Mouse (Mus musculus): ENCODE results near the gene Cmtm8. TPM values are rescaled to one million over a fixed set of nuclear protein-coding genes. Genes with fewer than 3 reads are reported as not detected.
A peak's percentile ranks its signal among the peaks of the same experiment; 100 is the strongest.

Gene Cmtm8
- polyA plus RNA-seq, 1 experiment from 2014 or later, result 66.5 TPM

GRCm38 (mm10) chr9:114776361-114776760 is 67.6 kb downstream of the Cmtm8 start:
- no peak overlapping the region for H3K9ac ChIP-seq (ENCODE audit: low read length)
- TF ChIP-seq EP300 (optimal IDR thresholded peaks at IDR 0.05) (no peak), CTCF (IDR thresholded peaks at IDR 0.05; ENCODE audit: low read depth) (no peak)
- 89% methylated on average over 3 of the region's 3 CpGs for WGBS
- H3K4me1 ChIP-seq (replicated peaks; ENCODE audit: control insufficient read depth, insufficient read depth), result no peaks in the 10 kb centered on the region; the same call in 1 of the 2 replicates
- H3K4me2 ChIP-seq (replicated peaks; ENCODE audit: low read depth), result no peak overlapping the region
- H3K36me3 ChIP-seq (ENCODE audit: control insufficient read depth, insufficient read depth, low read length), result no peaks in the 10 kb centered on the region
- DNase-seq (ENCODE audit: low spot score) (no peak), ATAC-seq (ENCODE audit: low FRiP score, low TSS enrichment) (no peak)
- H3K27me3 ChIP-seq (ENCODE audit: control insufficient read depth, insufficient read depth, low read length), result no peaks in the 10 kb centered on the region
- no peak overlapping the region for H3K27ac ChIP-seq (replicated peaks)
- no peak overlapping the region for H3K4me3 ChIP-seq (ENCODE audit: low read depth, low read length)
- H3K9me3 ChIP-seq (ENCODE audit: control insufficient read depth, low read length), result no peaks in the 10 kb centered on the region

DNA sequence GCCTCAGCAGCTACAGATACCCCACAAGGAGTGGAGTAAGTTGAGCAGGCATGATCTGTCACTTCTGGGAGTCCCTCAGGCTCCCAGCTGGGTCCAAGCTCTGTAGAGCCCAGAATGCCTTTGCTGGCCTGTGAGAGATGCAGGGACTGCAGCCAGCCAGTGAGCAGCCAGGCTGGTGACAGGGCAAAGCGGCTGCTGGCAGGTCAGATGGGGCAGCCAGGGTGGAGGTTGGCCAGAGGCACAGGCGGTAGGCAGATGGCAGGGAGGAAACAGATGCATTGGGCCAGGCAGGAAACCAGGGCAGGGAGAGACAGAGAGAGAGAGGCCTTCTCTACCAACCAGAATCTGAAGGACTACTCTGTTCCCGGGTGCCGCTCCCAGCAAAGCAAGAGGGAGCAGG is 68.7 kb downstream of the Cmtm8 start:
- Histone ChIP-seq H3K27ac (replicated peaks) (no peak overlapping the region), H3K9ac (ENCODE audit: low read length) (peak overlapping the region; percentile 13), H3K4me1 (replicated peaks; ENCODE audit: control insufficient read depth, insufficient read depth) (no peaks in the 10 kb centered on the region; the same call in 1 of the 2 replicates), H3K4me3 (ENCODE audit: low read depth, low read length) (no peak overlapping the region), H3K4me2 (replicated peaks; ENCODE audit: low read depth) (no peak overlapping the region), H3K27me3 (ENCODE audit: control insufficient read depth, insufficient read depth, low read length) (no peaks in the 10 kb centered on the region), H3K36me3 (ENCODE audit: control insufficient read depth, insufficient read depth, low read length) (no peaks in the 10 kb centered on the region), H3K9me3 (ENCODE audit: control insufficient read depth, low read length) (no peaks in the 10 kb centered on the region)
- no peak for ATAC-seq (ENCODE audit: low FRiP score, low TSS enrichment)
- no peak for DNase-seq (ENCODE audit: low spot score)
- no peak for TF ChIP-seq EP300 (optimal IDR thresholded peaks at IDR 0.05)
- no peak for TF ChIP-seq CTCF (IDR thresholded peaks at IDR 0.05; ENCODE audit: low read depth)
- WGBS, result 55% methylated on average over 4 of the region's 4 CpGs

DNA sequence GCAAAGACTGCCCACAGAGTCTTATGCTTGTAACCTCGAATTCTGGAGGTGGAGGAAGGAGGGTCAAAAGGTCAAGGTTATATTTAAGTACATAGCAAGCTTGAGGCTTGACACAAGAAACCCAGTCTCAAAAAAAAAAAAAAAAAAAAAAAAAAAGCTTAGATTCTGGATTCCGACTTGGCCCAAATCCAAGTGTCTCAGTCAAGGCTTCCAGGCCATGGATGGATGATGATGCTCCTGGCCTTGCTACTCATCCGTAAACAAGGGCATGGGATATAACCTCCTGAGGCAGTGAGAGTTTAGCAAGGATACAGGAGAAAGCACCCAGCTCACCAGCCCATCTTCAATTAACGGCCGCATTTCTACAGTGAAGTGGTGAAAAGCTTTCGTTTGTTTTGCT is 69.3 kb downstream of the Cmtm8 start:
- Histone ChIP-seq H3K4me2 (replicated peaks; ENCODE audit: low read depth) (no peak overlapping the region), H3K9me3 (ENCODE audit: control insufficient read depth, low read length) (no peaks in the 10 kb centered on the region), H3K27me3 (ENCODE audit: control insufficient read depth, insufficient read depth, low read length) (no peaks in the 10 kb centered on the region), H3K36me3 (ENCODE audit: control insufficient read depth, insufficient read depth, low read length) (0 out of 2 replicates have a peak, but pooled peaks cover 3% of the 10 kb centered on the region), H3K9ac (ENCODE audit: low read length) (no peak overlapping the region), H3K4me1 (replicated peaks; ENCODE audit: control insufficient read depth, insufficient read depth) (no peaks in the 10 kb centered on the region), H3K4me3 (ENCODE audit: low read depth, low read length) (no peak overlapping the region), H3K27ac (replicated peaks) (no peak overlapping the region)
- TF ChIP-seq CTCF (IDR thresholded peaks at IDR 0.05; ENCODE audit: low read depth), result no peak
- TF ChIP-seq EP300 (optimal IDR thresholded peaks at IDR 0.05), result no peak
- 66% methylated on average over 6 of the region's 6 CpGs for WGBS
- ATAC-seq (ENCODE audit: low FRiP score, low TSS enrichment) (no peak), DNase-seq (ENCODE audit: low spot score) (no peak)

DNA sequence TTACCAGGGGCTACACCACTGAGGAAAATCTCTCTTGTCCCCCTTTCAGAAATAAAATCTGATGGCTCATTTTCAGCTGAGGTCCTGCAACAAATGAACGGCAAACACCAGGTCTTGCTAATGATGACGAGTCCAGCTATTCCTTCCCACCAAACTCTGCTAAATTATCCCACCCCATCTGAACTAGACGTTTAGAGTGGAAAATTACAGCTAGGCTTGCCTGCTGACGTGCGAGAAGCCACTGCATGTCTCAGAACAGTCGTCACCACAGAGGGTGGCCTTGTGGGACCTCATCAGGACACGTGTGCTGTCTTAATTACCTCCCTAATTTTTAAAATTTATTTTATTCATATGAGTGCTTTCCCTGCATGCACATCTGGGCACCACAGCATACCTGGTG is 72.4 kb downstream of the Cmtm8 start:
- Histone ChIP-seq H3K4me3 (ENCODE audit: low read depth, low read length) (no peak overlapping the region), H3K4me2 (replicated peaks; ENCODE audit: low read depth) (no peak overlapping the region), H3K27me3 (ENCODE audit: control insufficient read depth, insufficient read depth, low read length) (no peaks in the 10 kb centered on the region), H3K9ac (ENCODE audit: low read length) (no peak overlapping the region), H3K36me3 (ENCODE audit: control insufficient read depth, insufficient read depth, low read length) (0 out of 2 replicates have a peak, but pooled peaks cover 3% of the 10 kb centered on the region), H3K4me1 (replicated peaks; ENCODE audit: control insufficient read depth, insufficient read depth) (no peaks in the 10 kb centered on the region), H3K27ac (replicated peaks) (no peak overlapping the region), H3K9me3 (ENCODE audit: control insufficient read depth, low read length) (no peaks in the 10 kb centered on the region)
- ATAC-seq (ENCODE audit: low FRiP score, low TSS enrichment) (no peak), DNase-seq (ENCODE audit: low spot score) (no peak)
- no peak for TF ChIP-seq EP300 (optimal IDR thresholded peaks at IDR 0.05)
- no peak for TF ChIP-seq CTCF (IDR thresholded peaks at IDR 0.05; ENCODE audit: low read depth)
- WGBS, result 79% methylated on average over 7 of the region's 7 CpGs

- WGBS, result 87% methylated on average over 4 of the region's 4 CpGs
- TF ChIP-seq CTCF (IDR thresholded peaks at IDR 0.05; ENCODE audit: low read depth) (no peak), EP300 (optimal IDR thresholded peaks at IDR 0.05) (no peak)
- 0 out of 2 replicates have a peak, but pooled peaks cover 3% of the 10 kb centered on the region for H3K36me3 ChIP-seq (ENCODE audit: control insufficient read depth, insufficient read depth, low read length)
- ATAC-seq (ENCODE audit: low FRiP score, low TSS enrichment) (no peak), DNase-seq (ENCODE audit: low spot score) (no peak)
- no peak overlapping the region for H3K9ac ChIP-seq (ENCODE audit: low read length)
- H3K27me3 ChIP-seq (ENCODE audit: control insufficient read depth, insufficient read depth, low read length), result no peaks in the 10 kb centered on the region
- no peak overlapping the region for H3K4me2 ChIP-seq (replicated peaks; ENCODE audit: low read depth)
- H3K4me1 ChIP-seq (replicated peaks; ENCODE audit: control insufficient read depth, insufficient read depth), result no peaks in the 10 kb centered on the region
- H3K9me3 ChIP-seq (ENCODE audit: control insufficient read depth, low read length), result no peaks in the 10 kb centered on the region
- H3K27ac ChIP-seq (replicated peaks), result no peak overlapping the region
- no peak overlapping the region for H3K4me3 ChIP-seq (ENCODE audit: low read depth, low read length)
These were observed 73.7 kb downstream of the Cmtm8 start for GRCm38 (mm10) chr9:114770224-114770623.

DNA sequence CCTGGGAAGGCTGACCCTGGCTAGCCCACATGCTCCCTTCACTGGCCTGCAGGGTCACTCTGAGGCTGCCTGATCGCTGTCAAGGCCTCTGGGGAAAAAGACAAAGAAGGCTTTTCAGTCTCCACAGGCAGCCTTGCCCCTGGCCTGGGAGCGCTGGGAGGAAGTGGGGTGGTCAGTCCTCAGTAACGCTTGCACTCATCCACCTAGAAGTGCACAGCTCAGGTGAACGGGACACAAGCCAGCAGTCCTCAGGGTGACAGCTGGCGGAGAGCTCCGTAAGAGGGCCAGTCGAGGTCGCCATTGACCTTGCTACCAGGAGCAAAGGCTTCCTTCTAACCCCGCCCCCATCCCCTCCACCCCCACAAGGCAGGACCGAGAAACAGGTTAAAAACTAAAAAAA is 75.9 kb downstream of the Cmtm8 start:
- ATAC-seq (ENCODE audit: low FRiP score, low TSS enrichment) (no peak), DNase-seq (ENCODE audit: low spot score) (no peak)
- Histone ChIP-seq H3K27ac (replicated peaks) (no peak overlapping the region), H3K9ac (ENCODE audit: low read length) (no peak overlapping the region), H3K27me3 (ENCODE audit: control insufficient read depth, insufficient read depth, low read length) (no peaks in the 10 kb centered on the region), H3K9me3 (ENCODE audit: control insufficient read depth, low read length) (no peaks in the 10 kb centered on the region), H3K4me2 (replicated peaks; ENCODE audit: low read depth) (no peak overlapping the region), H3K4me1 (replicated peaks; ENCODE audit: control insufficient read depth, insufficient read depth) (no peaks in the 10 kb centered on the region), H3K4me3 (ENCODE audit: low read depth, low read length) (no peak overlapping the region), H3K36me3 (ENCODE audit: control insufficient read depth, insufficient read depth, low read length) (0 out of 2 replicates have a peak, but pooled peaks cover 3% of the 10 kb centered on the region)
- 73% methylated on average over 10 of the region's 10 CpGs for WGBS
- no peak for TF ChIP-seq EP300 (optimal IDR thresholded peaks at IDR 0.05)
- no peak for TF ChIP-seq CTCF (IDR thresholded peaks at IDR 0.05; ENCODE audit: low read depth)
